Mouse (Mus musculus) ES-Bruce4 (cell line): ENCODE results near the gene Acin1.

Source experiments
- CTCF ChIP-seq: IDR thresholded peaks from one replicate; pipeline ENCODE4 v1.8.1; 2011; ENCODE audit warnings: low read depth, low read length
- EP300 ChIP-seq: IDR thresholded peaks from 2 replicates; pipeline ENCODE4 v1.6.1; 2011; ENCODE audit warnings: low read depth, low read length; ENCODE audit not compliant: insufficient read depth
- POLR2A ChIP-seq: IDR thresholded peaks from one replicate; pipeline ENCODE4 v1.8.1; 2011; ENCODE audit warnings: low read length; ENCODE audit not compliant: insufficient read depth

DNA sequence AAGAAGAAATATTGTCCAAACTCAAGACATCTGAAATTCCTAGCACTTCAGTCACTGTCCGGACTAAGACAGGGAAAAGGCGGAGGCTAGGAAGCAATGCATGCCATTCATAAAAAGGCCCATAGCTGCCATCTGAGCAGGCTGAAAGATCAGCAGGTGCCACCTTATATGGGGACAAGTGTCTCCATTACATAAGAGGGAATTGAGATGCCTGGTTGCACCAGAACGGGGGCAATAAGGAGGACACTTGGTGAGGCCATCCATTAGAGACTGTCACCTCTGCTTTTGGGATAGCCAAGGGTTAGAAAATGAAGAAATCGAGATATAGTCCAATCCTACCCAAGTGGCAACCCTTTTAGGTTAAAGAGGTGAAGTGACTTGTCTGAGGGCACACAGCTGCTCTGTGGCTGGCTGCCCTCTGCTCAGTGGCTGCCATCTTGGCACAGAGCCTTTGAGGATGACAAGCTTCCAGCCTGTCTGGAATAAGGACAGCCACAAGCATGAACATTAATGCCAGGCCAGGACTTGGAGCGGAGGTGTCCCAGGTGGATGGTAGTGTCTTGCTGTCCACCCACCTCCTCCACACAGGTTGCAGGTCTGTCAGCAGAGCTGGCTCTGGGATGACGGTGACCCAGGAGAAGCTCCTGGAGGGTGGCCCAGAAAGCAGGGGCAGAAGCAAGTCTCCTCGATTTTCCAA, 34.1 kb upstream of the Acin1 start:
- TF ChIP-seq POLR2A: no peak
- TF ChIP-seq EP300: no peak
- TF ChIP-seq CTCF: no peak
